Mouse (Mus musculus) spleen, adult 12 weeks (tissue): Measurements from ENCODE around the gene Ppp2r1b.

Source experiments
- DNase-seq: peaks from one replicate; pipeline ENCODE4 v3.0.0; 2022; ENCODE audit warnings: low spot score

The Ppp2r1b gene

GRCm38 (mm10) chr9:50868182-50868581, 23.1 kb downstream of the Ppp2r1b start:
- no peak for DNase-seq

GRCm38 (mm10) chr9:50873210-50873609, 28.1 kb downstream of the Ppp2r1b start:
- DNase-seq = no peak

GRCm38 (mm10) chr9:50874031-50874430, 28.9 kb downstream of the Ppp2r1b start:
- no peak for DNase-seq

GRCm38 (mm10) chr9:50875470-50875869, 30.4 kb downstream of the Ppp2r1b start:
- DNase-seq = no peak

GRCm38 (mm10) chr9:50876287-50876686, 31.2 kb downstream of the Ppp2r1b start:
- DNase-seq = no peak

GRCm38 (mm10) chr9:50877431-50877830, 32.3 kb downstream of the Ppp2r1b start:
- DNase-seq = no peak

- DNase-seq = no peak
Observed at GRCm38 (mm10) chr9:50882183-50882582, 37.1 kb downstream of the Ppp2r1b start.

- DNase-seq = no peak
Observed at GRCm38 (mm10) chr9:50884093-50884492, 39.0 kb downstream of the Ppp2r1b start.

- no peak for DNase-seq
Observed at GRCm38 (mm10) chr9:50884741-50885599, 39.9 kb downstream of the Ppp2r1b start.

GRCm38 (mm10) chr9:50885600-50885987, 40.5 kb downstream of the Ppp2r1b start:
- no peak for DNase-seq

GRCm38 (mm10) chr9:50886870-50887269, 41.8 kb downstream of the Ppp2r1b start:
- no peak for DNase-seq

GRCm38 (mm10) chr9:50887351-50887750, 42.2 kb downstream of the Ppp2r1b start:
- DNase-seq = no peak

- no peak for DNase-seq
Observed at GRCm38 (mm10) chr9:50889211-50889610, 44.1 kb downstream of the Ppp2r1b start.

GRCm38 (mm10) chr9:50889964-50890363, 44.9 kb downstream of the Ppp2r1b start:
- no peak for DNase-seq

- no peak for DNase-seq
Observed at GRCm38 (mm10) chr9:50890494-50891090, 45.5 kb downstream of the Ppp2r1b start.

- DNase-seq = no peak
Observed at GRCm38 (mm10) chr9:50893665-50894064, 48.6 kb downstream of the Ppp2r1b start.

GRCm38 (mm10) chr9:50900026-50900920, 55.2 kb downstream of the Ppp2r1b start:
- no peak for DNase-seq

- no peak for DNase-seq
Observed at GRCm38 (mm10) chr9:50904196-50904847, 59.2 kb downstream of the Ppp2r1b start.

- no peak for DNase-seq
Observed at GRCm38 (mm10) chr9:50905321-50905720, 60.2 kb downstream of the Ppp2r1b start.

- DNase-seq = no peak
Observed at GRCm38 (mm10) chr9:50911861-50912515, 66.9 kb downstream of the Ppp2r1b start.

- DNase-seq = no peak
Observed at GRCm38 (mm10) chr9:50918131-50918530, 73.0 kb downstream of the Ppp2r1b start.
